Mouse (Mus musculus) E14TG2a.4 (cell line): Measurements from ENCODE around the gene Btn1a1.

Experiments
- CTCF ChIP-seq: conservative IDR thresholded peaks from 2 replicates; pipeline ENCODE4 v1.5.1; 2014; ENCODE audit warnings: low read length
- POU5F1 ChIP-seq: IDR thresholded peaks from 2 replicates; pipeline ENCODE4 v1.6.1; 2014; ENCODE audit warnings: low read length, borderline replicate concordance

- TF ChIP-seq CTCF (no peak), POU5F1 (no peak)
Observed at GRCm38 (mm10) chr13:23448758-23449157, 16.9 kb downstream of the Btn1a1 start.
